Mouse (Mus musculus) frontal cortex, postnatal 14 days (tissue): Measurements from ENCODE around the gene Vrtn.

Experiments used
- DNase-seq, 2 experiments: peaks; one replicate each; pipeline ENCODE4 v3.0.0; 2022; ENCODE audit warnings: low spot score in 2 of 2

The Vrtn gene

DNA sequence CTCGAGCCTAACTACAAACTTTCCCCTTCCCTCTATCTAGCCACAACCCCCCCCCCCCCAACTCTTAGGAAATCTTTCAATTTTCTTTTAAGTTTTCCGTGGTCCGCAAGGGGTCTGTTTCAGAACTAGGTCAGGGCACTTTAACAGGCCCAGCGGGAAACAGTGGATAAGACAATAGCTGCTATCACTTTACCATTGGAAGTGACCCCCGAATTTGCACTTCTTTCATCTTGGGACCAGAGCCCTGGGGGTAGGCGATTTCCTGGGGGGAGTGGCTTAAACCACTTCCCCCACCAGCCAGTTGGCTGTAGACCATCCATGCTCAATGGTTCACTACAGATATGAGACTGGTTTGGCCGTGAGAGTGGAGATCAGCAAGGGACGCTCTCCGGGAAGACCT is at the start of gene Vrtn:
Gene Vrtn, plus strand, starts transcription at position 366 of the 400 bp plus-strand sequence.
- no peak for DNase-seq

DNA sequence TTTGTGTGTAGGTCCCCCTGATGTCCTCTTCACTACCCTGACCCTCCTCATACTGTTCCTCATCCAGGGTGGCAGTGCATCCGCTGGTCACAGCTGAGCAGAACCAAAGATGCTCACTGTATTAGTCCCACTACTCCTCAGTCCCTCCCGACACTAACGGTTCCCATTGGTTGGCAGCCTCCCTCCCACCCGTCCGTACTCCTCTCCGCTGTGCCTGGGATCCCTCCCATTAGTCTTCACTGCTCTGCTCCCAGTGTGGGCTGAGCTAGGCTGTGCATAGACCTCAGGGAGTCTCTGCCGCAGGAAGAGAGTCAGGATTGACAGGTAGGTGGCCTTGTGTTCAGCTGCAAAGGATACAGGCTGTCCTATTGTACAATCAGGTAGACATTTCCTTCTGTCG is 42.5 kb upstream of the Vrtn start:
- no peak for DNase-seq

DNA sequence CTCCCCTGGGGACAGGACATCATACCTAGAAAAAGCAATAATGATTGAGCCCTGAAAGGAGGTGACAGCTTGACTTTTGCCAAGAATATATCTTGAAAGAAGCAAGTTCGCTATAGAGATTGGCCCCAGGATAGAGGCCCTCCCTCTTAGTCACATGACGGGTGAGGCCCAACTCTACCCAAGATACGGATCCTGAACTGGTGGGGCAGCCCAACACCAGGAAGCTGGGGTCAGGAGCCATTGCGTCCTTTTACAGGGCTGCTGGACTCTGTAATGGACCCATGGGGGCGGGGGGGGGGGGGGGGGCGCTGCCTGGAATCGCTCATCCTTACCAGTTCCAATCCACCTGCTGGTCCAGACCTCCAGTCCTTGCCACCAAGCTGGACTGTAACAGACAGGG is 36.8 kb upstream of the Vrtn start:
- DNase-seq, result no peak

DNA sequence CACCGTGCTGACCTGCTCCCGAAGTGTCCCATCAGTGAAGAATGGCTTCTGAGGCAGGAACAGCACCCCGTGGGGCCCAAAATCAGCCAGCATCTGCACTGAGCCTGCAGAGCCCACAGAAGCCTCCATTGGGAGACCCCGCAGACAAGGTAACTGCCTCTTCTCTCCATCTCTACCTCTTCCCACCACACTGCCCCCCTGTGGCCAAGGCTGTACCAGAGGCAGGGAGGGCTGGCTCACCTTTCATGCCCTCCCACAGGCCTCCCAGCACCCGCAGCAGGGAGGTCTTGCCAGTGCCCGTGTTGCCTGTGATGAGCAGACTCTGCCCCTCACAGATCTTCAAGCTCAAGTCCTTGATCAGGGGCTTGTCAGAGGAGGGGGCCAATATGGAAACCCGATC is 35.0 kb upstream of the Vrtn start:
- DNase-seq, result no peak

DNA sequence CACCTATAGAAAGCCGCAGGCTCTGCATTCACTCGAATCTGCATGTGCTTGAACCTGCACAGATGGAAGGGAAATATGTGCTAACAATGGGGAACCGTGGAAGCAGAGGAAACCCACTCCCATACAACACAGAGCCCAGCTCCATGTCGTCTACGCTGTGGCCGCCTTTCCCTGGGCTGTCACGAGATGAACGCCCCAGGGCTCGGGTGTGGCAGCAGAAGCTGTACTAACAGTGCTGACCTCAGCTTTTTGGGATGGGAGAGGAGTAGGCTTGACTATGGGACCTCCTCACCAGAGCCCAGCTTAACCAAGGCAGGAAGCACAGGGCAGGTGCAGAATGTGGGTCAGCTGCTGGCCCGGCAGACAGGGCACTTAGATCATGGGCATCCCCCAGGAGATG is 29.1 kb upstream of the Vrtn start:
- no peak for DNase-seq

DNA sequence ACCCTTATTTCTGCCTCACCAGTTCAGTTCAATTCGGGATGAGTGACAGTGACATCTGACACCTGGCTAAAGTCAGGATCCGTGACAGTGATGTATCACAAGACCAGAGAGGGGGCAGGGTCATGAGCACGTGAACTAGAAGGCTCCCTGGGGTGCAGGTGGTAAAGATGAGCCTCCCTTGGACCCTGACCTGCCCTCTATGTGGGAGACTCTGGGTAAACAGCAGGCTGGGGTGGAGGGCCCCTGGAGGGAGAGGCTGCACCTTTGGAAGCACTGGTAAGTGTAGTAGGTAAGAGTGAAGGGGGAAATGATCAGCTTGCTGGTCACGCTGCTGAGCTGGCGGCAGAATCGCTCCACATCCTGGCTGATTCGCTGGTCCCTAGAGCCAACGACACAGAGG is 28.3 kb upstream of the Vrtn start:
- DNase-seq, result no peak

DNA sequence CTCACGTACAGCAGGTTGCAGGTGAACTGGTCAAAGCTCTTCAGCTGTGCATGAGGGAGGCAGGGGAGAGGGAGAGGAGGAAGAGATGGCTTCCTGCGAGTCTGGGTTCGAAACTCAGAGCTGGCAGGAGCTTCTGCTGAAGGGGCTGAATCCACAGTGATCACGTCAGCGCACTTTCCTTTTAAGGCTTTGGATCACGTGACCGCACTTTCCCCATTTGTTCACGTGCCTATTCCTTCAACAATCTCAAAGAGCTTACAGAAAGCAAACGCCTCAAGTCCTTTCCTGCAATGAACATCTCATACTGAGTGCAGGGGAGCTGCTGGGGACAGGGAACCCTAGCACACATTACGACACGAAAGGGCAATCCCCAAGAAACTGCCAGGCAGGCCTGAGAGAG is 26.8 kb upstream of the Vrtn start:
- DNase-seq, result no peak

DNA sequence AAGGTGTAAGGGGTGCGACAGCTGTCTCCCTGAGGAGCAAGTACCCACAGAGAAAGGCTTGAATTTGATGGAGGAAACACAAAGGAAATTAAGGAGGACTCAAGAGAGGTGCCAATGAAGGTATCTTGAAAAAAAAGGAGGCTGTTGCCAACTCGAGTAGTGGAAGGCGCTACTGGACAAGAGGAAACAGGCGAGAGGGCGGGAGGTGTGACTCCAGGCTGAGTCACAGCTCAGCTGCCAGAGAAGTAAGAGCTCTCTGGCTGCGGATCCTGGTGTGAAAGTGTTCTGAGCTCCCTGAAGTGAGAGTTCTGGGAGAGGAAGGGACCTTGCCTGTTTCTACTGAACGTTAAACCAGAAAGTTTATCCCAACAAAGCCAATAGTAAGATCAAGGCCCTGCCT is 26.3 kb upstream of the Vrtn start:
- DNase-seq, result no peak

DNA sequence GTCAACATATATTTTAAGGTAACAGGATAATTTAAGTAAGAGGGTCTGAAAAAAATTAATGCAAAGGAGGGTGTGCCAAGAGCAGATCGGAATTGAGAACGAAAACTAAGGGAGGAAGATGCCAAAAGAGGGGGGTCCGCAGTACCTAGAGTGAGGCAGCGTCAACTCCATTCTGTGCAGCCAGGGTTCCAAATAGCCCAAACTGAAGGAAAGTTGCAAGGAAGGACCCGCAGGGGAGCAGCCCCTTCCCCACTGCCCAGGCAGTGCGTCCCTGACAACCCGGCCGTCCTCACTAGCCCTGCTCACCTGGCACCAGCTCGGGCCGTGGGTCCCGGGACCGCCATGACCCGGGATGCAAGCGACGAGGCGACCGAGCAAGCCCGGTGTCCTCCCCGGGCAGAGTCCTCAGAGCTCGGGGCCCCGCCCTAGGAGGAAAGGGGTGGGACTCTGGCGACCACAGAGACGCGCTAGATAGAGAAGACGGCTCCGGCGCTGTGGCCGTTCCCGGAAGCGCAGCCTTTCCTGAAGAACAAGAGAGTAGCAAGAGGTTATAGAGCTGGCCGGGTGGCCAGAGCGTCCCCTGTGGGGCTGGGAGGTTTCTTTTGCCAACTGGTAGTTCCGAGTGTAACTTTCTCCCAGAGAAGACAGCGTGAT is 23.7 kb upstream of the Vrtn start, which contains the start of gene Abcd4:
Gene Abcd4, minus strand, starts transcription at position 437 of the 654 bp plus-strand sequence.
- DNase-seq, result peak; percentile 88 to 90

DNA sequence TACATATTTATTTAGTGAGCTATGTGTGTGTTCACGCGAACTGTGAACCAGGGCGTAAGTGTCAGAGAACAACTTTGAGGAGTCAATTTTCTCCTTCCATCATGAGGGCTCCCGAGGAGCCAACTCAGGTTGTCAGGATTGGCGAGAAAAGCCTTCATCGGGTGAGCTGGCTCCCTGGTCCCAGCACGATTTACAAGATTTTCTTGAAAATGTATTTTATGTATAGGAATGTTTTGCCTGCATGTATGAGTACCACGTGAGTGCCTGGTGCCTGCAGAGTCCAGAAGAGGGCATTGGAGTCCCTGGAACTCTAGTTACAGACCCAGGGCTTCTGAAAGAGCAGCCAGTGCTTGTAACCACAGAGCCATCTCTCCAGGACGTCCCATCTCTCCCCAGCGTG is 23.2 kb upstream of the Vrtn start:
- DNase-seq, result no peak

DNA sequence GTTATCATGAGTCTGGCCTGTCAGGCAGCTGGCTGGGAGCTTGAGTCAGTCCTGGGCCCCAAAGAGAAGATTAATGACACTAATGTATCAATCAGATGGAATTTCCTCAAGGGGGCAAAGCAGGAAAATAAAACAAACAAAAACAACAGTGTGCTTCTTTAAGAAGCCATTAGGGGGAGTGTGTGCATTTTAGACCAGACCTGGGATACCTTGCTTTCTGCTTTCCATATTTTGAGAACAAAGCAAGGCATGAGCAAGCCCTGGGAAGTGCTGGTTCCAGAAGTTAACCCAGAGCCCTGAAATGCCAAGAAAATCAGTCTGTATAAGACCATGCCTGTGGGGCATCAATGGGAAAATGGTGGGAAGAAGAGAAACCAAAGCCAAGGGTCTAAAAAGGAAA is 19.8 kb upstream of the Vrtn start:
- no peak for DNase-seq

DNA sequence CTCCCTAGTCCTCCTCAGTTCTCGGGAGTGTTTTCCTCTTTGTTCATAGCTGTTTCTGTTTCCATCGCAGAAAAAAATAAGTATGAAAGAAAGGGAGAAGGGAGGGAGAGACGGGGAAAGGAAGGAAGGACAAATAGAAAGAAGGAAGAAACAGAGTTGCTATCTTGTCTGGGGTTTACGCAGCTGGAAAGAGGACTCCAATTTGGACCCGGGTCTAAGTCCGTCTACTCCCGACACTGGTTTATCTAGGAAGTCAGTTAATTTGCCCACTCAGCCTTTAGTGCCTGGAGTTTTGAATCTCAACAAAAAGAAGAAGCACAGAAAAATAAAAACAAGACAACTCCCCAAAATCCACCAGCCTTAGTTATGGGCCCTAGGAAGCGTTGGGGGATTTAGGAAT is 16.2 kb upstream of the Vrtn start:
- DNase-seq, result no peak

DNA sequence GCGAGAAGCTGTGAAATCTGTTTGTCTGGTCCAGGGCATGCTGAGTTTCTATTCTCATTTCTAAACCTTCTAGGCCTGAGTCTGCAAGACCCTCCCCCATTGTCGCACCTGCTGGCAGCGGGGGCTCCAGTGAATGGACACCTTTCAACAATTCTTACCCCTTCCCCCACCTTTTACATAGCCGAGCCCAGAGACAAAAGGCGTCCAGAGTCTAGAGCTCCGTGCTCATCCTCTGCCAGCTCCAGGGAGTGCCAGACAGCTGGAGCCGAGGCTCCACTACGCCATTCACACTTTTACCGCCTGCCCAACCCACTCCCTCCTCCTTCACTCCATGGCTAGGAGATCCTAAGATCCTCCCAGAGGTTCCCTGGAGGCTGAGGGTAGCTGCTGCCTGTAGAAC is 15.7 kb upstream of the Vrtn start:
- DNase-seq, result no peak

DNA sequence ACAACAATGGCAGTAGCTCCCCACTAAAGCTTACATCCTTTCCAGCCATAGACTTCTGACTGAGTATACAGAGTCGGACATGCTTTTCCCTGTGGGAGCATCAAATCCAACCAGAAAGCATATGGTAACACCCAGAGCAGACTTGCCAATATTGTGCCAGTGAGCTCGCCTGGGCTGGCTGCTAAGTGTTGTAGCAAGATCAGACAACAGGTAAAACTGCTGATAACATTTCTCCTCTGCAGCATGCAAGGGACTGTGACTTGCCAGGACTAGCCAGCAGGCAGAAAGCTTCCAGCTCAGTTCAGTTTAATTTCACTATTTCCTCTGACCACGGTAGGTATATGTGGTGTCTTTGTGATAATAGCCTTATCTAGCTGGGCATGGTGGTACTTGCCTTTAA is 9.0 kb upstream of the Vrtn start:
- DNase-seq, result no peak

DNA sequence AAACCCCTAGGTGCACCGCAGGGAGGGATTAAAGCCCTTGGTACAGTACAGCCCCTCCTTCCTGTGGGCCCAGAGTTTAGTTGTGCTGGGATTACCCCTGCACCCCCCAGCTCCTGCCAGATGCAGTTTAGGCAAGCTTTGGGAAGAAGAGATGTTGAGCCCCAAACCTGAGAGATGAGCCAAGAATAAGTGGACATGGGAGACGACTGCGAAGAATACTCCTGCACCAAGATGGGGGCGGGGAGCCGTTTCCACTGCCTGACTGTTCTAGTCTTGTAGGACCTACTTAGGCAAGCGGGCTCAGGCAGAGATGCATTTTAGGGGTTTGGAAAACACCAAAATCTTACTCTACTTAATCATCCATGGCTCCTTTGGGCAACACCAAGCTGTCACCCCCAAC is 566 bp upstream of the Vrtn start:
- no peak for DNase-seq

DNA sequence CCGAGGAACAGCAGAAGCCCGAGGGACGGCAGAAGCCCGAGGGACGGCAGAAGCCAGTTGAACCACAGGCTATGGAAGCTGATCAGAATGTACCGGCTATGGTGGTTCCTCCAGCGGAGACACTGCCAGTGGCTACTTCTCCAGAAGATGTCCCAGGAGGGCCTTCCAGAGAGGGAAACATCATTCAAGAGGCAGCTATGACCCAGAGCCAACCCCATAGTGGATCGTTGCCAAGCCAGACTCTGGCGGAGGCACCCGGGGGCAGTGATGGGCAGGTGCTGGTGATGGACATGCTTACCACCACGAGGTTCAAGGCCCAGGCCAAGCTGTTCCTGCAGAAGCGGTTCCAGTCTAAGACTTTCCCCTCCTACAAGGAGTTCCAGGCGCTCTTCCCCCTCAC is 9.4 kb downstream of the Vrtn start:
- DNase-seq, result no peak

DNA sequence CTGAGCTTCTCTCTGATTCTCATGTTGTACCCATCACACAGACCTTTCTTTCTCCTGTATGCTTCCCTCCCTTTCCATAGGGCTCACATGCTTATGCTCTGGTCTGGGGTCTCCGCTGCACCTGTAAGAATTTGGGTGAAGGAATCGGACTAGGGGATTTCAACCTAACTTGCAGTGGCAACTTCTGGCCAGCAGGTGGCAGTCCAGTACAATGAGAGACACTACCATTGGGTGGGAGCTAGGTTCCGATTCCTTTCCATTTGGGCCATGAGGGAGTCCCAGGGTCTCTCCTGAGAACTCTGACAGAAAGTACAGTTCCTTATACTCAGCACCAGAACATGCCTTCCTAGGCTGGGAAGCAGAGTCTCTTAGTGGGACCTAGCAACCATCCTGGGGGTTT is 13.1 kb downstream of the Vrtn start:
- peak in 1 of 2 experiments; percentile 71 for DNase-seq

DNA sequence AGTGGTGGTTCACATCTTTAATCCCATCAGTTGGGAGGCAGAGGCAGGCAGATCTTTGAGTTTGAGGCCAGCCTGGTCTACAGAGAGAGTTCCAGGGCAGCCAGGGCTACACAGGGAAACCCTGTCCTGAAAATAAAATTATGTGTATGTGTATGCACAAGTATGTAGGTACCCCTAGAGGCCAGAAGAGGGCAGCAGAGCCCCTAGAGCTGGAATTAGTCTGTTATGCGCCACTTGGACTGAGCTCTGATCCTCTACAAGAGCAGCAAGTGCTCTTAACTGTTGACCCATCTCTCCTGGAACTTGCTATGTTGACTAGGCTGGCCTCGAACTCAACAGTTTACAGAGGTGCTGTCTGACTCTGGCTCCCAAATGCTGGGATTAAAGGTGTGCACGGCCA is 29.7 kb downstream of the Vrtn start:
- no peak for DNase-seq

DNA sequence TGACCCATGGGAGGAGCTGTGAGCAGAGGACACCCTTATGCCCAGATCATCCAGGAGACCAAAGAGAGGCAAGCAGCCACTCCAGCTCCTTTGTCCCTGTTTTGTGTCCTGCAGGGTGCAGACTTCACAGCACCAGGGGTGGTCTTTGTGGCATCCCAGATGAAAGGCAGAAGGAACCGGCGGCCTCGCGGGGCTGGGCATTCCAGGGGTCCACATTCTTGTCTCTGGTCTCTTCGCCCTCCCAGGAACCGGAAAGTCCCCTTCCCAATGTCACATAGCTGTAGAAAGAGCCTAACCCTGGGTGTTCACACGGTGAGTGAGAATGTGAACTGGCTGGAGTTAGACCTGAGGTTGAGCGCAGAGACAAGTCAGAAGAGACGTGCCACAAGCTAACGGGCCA is 30.8 kb downstream of the Vrtn start:
- no peak for DNase-seq

DNA sequence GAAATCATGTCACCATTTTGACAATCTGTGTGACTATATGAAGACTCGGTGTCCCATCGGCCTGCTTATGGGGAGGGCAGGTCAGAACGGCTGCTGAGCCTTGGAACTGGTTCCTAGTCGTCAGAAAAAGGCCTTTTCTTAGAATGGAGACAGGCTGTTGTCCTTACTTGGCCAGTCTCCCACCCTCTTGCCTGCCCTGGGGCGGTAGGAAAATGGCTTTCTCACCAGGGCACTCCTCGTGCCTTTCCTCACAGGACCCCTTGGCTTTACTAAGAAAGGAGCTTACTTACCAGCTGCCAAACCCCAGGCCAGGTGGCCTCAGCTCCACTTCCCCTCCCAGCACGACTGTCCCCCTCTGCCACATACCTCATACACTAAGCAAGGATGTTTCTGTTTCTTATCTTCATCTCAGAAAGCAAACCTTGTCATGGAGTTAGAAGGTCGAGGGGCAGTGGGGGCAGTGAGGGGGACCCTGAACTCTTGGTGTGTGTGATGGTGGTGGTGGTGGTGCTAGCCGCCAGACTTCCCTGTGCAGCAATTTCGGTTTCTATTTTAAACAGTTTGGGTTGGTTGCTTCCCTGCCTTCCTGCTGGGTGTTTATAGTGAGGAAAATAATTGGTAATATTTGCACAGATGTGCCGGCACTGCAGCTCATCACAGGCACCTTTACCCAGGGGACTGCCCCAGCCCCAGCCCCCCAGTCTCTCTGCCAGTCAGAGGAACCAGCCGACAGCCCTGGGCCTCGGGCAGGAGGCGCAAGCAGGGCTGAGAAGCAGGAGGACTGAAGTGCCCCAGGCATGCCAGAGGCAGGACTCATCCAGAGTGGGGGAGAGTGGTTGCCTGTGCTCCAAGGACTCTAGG is 34.1 kb downstream of the Vrtn start:
- DNase-seq, result no peak

DNA sequence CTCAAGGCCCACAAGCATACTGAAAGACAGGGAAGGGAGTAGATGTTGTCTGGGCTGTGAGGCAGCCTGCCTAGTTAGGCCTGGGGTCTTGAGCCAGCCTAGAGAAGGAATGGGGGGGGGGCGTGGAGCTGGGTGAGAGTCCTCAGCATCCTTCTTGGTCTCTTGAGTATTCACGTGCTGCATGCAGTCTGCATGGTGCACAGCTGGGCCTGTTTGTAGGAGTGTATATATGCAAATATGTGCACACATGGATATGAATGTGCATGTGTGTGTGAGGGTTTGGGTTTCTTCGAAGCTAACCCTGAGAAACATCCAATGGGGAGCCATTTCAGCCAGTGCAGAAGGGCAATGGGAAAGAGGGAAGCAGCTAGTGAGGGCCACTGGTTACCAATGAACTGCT is 35.2 kb downstream of the Vrtn start:
- DNase-seq, result no peak

DNA sequence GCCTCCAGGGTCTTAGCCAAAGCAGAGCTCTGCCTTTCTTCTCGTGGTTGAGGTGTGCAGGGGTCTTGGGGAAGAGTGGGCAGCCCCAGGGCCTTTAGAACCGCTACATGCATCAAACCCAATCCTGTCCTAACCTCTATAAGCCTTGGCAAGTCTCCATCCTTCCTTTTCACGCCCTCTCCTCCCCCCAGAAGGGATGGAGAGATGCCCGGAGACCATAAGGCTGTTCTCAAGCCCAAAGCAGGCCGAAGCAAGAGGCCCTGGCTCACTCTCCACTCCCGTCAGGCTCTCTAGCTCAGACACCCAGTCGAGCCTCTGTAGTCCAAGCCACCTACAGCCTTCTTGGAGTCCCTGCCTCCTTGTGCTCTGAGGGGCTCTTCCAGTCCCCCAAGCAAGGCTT is 43.8 kb downstream of the Vrtn start:
- no peak for DNase-seq

DNA sequence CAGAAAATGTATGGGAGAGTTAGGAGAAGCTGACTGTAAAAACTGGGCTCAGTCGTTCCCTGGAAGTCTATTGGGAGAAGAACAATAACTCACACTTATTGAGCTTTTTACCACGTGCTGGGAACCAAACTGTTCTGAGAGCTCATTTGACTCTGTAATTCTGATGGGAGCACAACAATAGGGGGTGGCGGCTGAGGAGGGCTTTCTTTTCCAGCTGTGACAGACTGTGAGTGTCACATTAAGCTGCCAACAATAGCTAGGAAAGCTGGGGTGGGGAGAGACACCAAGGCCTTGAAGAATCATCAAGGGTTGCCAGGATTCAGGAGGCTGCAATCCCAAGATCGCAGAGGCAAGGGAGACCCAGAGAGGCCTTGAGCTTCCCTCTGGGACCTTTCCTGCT is 45.4 kb downstream of the Vrtn start:
- DNase-seq, result no peak

DNA sequence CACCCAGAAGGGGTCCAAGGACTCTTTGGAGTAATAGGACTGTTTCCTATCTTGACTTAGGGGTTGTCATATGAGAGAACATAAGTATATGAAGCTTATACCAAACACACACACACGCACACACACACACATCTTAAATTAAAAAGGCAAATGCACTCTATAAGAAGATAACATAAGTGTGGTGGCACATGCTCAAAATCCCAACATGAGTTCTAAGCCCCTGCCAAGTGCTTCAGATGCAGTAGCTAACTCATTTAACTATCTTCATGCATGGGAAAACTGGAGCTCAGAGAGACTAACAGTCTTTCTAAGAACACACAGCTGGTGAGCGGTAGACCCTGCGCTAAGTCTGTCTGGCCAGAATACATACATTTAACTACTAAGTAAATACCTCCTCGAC is 46.7 kb downstream of the Vrtn start:
- DNase-seq, result no peak
